Mouse (Mus musculus) ES-Bruce4 (cell line): ENCODE results near the gene Irf2bp1. TPM values are rescaled to one million over a fixed set of nuclear protein-coding genes. Genes with fewer than 3 reads are reported as not detected.

Source experiments
- H3K27ac ChIP-seq: 2 replicates; pipeline ENCODE4 v1.5.1; 2012; ENCODE audit warnings: low read length, inconsistent platforms; ENCODE audit not compliant: insufficient read depth
- H3K27me3 ChIP-seq: 2 replicates; pipeline ENCODE4 v1.6.1; 2012; ENCODE audit warnings: mild to moderate bottlenecking, low read length, inconsistent platforms; ENCODE audit not compliant: control insufficient read depth, poor library complexity, insufficient read depth, severe bottlenecking
- H3K36me3 ChIP-seq: 2 replicates; pipeline ENCODE4 v1.6.1; 2012; ENCODE audit warnings: inconsistent platforms, mild to moderate bottlenecking, low read length, moderate library complexity; ENCODE audit not compliant: control insufficient read depth, poor library complexity, insufficient read depth, severe bottlenecking
- H3K4me1 ChIP-seq: one replicate; pipeline ENCODE4 v1.8.1; 2011; ENCODE audit warnings: low read length; ENCODE audit not compliant: control insufficient read depth, insufficient read depth
- H3K4me3 ChIP-seq: 2 replicates; pipeline ENCODE4 v1.5.1; 2011; ENCODE audit warnings: low read depth, mild to moderate bottlenecking, low read length
- H3K9ac ChIP-seq: 2 replicates; pipeline ENCODE4 v1.6.1; 2012; ENCODE audit warnings: low read depth, mild to moderate bottlenecking, inconsistent platforms; ENCODE audit not compliant: poor library complexity, severe bottlenecking
- H3K9me3 ChIP-seq: replicated peaks from 2 replicates; pipeline ENCODE4 v1.6.1; 2012; ENCODE audit warnings: mild to moderate bottlenecking, low read length, inconsistent platforms; ENCODE audit not compliant: control insufficient read depth, poor library complexity, insufficient read depth, severe bottlenecking
- CTCF ChIP-seq: IDR thresholded peaks from one replicate; pipeline ENCODE4 v1.8.1; 2011; ENCODE audit warnings: low read depth, low read length
- EP300 ChIP-seq: IDR thresholded peaks from 2 replicates; pipeline ENCODE4 v1.6.1; 2011; ENCODE audit warnings: low read depth, low read length; ENCODE audit not compliant: insufficient read depth
- POLR2A ChIP-seq: IDR thresholded peaks from one replicate; pipeline ENCODE4 v1.8.1; 2011; ENCODE audit warnings: low read length; ENCODE audit not compliant: insufficient read depth
- polyA plus RNA-seq: library from polyadenylated mRNA; stranded (reverse); fragments of >200 nt; gene quantifications from 2 replicates; pipeline ENCODE4 v1.2.4, GENCODE M21; 2011; ENCODE audit warnings: low read depth; ENCODE audit not compliant: missing spikeins, insufficient read depth, insufficient read length

Irf2bp1 gene
- polyA plus RNA-seq, 1 experiment: 16.2 TPM

DNA sequence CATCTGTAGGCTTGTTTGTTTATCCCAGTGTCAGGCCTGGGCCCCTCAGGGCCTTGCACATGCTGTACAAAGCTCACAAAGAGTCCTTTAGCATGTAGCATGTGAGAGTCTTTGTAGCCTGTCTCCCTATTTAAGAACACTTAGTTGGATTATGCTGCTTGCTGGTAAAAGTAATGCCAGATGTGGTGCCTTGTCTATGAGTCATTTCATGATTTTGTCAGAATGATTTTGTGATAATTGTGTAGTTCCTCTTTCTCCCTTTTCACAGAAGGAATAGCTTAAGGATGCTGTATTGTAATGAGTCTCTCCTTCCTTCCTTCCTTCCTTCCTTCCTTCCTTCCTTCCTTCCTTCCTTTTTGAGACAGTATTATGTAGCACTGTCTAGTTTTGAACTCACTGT, 24.2 kb downstream of the Irf2bp1 start:
- TF ChIP-seq POLR2A: no peak
- TF ChIP-seq EP300: no peak
- no peak for TF ChIP-seq CTCF
- H3K9ac ChIP-seq: no peak overlapping the region
- no peaks in the 10 kb centered on the region for H3K27me3 ChIP-seq

GRCm38 (mm10) chr7:19029084-19029653, 25.3 kb downstream of the Irf2bp1 start:
- H3K27me3 ChIP-seq: no peaks in the 10 kb centered on the region
- no peak overlapping the region for H3K27ac ChIP-seq
- no peaks in the 10 kb centered on the region for H3K4me1 ChIP-seq
- peaks cover 20% of the 10 kb centered on the region for H3K36me3 ChIP-seq
- TF ChIP-seq EP300 (no peak), POLR2A (no peak), CTCF (peak; percentile 83)
- H3K4me3 ChIP-seq: no peak overlapping the region
- H3K9me3 ChIP-seq: no peaks in the 10 kb centered on the region
- no peak overlapping the region for H3K9ac ChIP-seq

More for the DNA sequence above, 24.2 kb downstream of the Irf2bp1 start:
- Histone ChIP-seq H3K36me3 (peaks cover 18% of the 10 kb centered on the region), H3K27ac (no peak overlapping the region), H3K4me1 (no peaks in the 10 kb centered on the region), H3K9me3 (no peaks in the 10 kb centered on the region), H3K4me3 (no peak overlapping the region)

DNA sequence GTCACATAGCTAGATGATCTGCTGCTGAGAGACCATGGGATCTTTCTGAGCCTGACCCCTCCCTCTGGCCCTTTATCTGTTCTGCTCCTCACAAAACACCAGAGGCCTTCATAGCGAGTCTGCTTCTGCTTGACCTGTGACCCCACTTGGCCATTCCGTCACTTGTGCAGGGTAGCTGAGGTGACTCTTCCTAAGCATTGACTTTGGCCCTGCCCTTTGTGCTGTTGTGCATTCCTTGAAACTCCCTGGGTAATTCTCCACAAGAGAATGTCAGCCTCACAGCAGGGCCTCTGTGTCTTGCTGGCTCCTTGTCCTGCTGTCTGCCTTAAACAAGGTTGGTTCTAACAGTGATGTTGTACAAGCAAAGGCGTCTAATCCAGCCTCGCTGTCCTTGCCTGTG, 27.8 kb downstream of the Irf2bp1 start:
- TF ChIP-seq CTCF (no peak), POLR2A (no peak), EP300 (no peak)
- Histone ChIP-seq H3K27me3 (no peaks in the 10 kb centered on the region), H3K36me3 (peaks cover 36% of the 10 kb centered on the region), H3K4me3 (no peak overlapping the region), H3K9me3 (no peaks in the 10 kb centered on the region), H3K4me1 (no peaks in the 10 kb centered on the region), H3K27ac (no peak overlapping the region), H3K9ac (no peak overlapping the region)

DNA sequence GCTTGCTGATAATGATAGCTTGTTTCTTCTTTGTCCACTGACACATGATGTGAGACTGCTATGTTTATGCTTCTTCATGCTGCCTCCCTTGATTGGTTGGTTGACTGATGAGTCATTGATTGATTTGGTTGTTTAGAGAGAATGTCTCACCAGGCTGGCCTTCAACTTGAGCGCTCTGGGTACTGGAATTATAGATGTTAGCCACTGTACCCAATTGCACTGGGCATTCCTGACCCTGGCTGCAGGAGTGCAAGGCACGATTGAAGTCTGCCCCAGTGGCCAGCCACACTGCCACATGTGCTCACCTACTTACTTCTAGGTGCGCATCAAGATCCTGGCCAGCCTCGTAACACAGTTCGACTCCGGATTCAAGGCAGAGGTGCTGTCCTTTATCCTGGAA, 40.8 kb downstream of the Irf2bp1 start:
- Histone ChIP-seq H3K9me3 (no peaks in the 10 kb centered on the region), H3K36me3 (peaks cover 63% of the 10 kb centered on the region), H3K9ac (no peak overlapping the region), H3K27me3 (no peaks in the 10 kb centered on the region), H3K4me1 (no peaks in the 10 kb centered on the region), H3K27ac (no peak overlapping the region), H3K4me3 (no peak overlapping the region)
- TF ChIP-seq EP300: no peak
- TF ChIP-seq CTCF: no peak
- TF ChIP-seq POLR2A: no peak

GRCm38 (mm10) chr7:19046286-19047069, 42.6 kb downstream of the Irf2bp1 start:
- no peak overlapping the region for H3K27ac ChIP-seq
- no peaks in the 10 kb centered on the region for H3K9me3 ChIP-seq
- TF ChIP-seq POLR2A (no peak), CTCF (no peak), EP300 (no peak)
- no peaks in the 10 kb centered on the region for H3K27me3 ChIP-seq
- no peaks in the 10 kb centered on the region for H3K4me1 ChIP-seq
- peaks cover 55% of the 10 kb centered on the region for H3K36me3 ChIP-seq
- no peak overlapping the region for H3K4me3 ChIP-seq
- H3K9ac ChIP-seq: no peak overlapping the region

- Histone ChIP-seq H3K36me3 (peaks cover 48% of the 10 kb centered on the region), H3K9me3 (no peaks in the 10 kb centered on the region), H3K4me3 (no peak overlapping the region), H3K4me1 (no peaks in the 10 kb centered on the region), H3K27ac (no peak overlapping the region), H3K27me3 (no peaks in the 10 kb centered on the region), H3K9ac (no peak overlapping the region)
- no peak for TF ChIP-seq POLR2A
- no peak for TF ChIP-seq EP300
- no peak for TF ChIP-seq CTCF
Measured at GRCm38 (mm10) chr7:19048006-19048527, 44.2 kb downstream of the Irf2bp1 start.
